Mouse (Mus musculus): ENCODE measurements around the gene Avpi1. TPM values are rescaled to one million over a fixed set of nuclear protein-coding genes. Genes with fewer than 3 reads are reported as not detected.

Gene Avpi1
- polyA plus RNA-seq (2015; fragmentation: Nextera tagmentation; extraction: Ambion mirVana): 36.4 and 40.7 TPM in 2 replicates

DNA sequence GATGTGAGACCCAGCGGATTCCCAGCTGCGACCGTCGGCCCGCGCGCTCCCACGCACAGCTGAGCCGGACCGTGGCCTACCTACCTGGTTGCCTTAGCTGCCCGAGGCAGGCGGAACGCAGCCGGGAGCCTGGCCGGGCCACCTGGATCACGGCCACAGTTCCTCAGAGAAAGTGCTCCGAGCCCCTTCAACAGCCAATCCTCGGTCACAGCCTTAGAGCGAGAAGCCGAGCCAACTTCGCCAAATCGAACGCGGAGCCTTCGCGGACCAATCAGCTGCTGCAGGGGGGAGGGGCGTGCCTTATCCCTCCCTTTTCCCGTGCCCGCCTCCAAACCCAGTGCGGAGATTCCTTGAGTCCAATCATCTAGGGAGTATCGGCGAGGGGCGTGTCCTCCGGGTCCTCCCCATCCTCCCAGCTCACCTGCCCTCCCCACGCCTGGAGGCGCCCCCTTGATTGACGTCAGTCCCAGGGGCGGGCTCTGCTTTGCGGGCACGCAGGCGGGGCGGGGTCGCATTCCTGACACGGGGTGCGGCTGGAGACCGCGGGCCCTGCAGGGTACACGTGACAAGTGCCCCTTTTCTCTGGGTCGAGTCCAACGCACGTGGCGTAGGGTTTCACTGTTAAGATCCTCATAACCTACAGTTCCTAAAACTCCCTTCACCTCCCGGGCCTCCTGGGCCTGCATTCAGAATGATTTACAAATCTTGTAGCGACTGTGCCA lies at the start of gene Avpi1:
Avpi1 (minus strand) TSS at position 273 of the 722 bp plus-strand sequence.
- peak; percentile 98 for ATAC-seq
- no peaks in the 10 kb centered on the region for H3K27me3 ChIP-seq (replicated peaks)
- H3K27ac ChIP-seq: peak within 1 kb of the TSS; percentile 91
- peak within 1 kb of the TSS; percentile 74 for H3K9ac ChIP-seq
- peak within 1 kb of the TSS; percentile 88 for H3K4me2 ChIP-seq (replicated peaks)
- WGBS: under 1% methylated on average over 54 of the region's 54 CpGs
- peak within 1 kb of the TSS; percentile 62 for H3K4me3 ChIP-seq (replicated peaks)
- H3K4me1 ChIP-seq (replicated peaks): peaks cover 23% of the 10 kb centered on the region; the same call in 1 of the 2 replicates
- H3K9me3 ChIP-seq: no peaks in the 10 kb centered on the region
- H3K36me3 ChIP-seq: peaks cover 4% of the 10 kb centered on the region; the same call in 1 of the 2 replicates

DNA sequence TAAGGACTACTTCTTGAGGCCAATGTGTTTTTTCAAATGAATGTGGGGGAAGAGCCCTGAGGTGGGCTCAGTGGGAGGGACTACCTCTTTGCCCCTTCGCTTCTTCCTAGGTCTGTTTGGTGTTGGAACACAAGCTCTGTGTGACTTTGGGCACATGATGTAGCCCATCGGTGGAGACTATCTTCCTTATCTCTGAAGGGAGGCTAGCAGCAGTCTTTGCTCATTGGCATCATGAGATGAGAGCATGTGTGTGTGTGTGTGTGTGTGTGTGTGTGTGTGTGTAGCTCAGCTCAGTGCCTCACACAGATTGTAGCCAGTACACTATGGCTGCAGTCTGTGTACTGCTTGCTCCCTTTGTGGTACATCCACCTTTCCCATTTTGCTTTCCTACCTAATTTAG lies 48.6 kb upstream of the Avpi1 start:
- H3K27me3 ChIP-seq (replicated peaks): no peaks in the 10 kb centered on the region
- H3K27ac ChIP-seq: no peak overlapping the region
- H3K4me3 ChIP-seq (replicated peaks): no peak overlapping the region
- no peak overlapping the region for H3K9ac ChIP-seq
- no peak for ATAC-seq
- H3K9me3 ChIP-seq: no peaks in the 10 kb centered on the region
- H3K36me3 ChIP-seq: 0 out of 2 replicates have a peak, but pooled peaks cover 10% of the 10 kb centered on the region
- no peaks in the 10 kb centered on the region for H3K4me1 ChIP-seq (replicated peaks)
- WGBS: 83% methylated on average over 2 of the region's 2 CpGs
- H3K4me2 ChIP-seq (replicated peaks): no peak overlapping the region

DNA sequence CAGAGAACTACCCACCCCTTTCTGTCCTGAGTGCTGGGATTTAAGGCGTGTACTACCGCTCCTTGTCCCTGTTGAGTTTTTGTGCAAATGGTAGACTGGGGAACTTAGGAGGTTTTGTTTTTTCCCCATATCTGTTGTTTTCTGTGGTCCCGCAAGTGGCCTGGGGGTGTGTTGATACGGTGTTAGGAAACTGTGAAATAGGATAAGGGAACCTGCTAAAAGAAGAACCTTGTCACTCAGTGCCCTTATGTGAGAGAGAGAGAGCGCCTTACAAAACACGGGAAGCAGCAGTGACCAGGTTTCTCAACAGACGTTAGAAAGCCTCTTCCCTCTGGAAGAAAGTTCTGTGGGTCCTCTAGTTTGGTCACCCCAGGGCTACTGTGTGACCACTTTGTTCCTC lies 48.0 kb upstream of the Avpi1 start:
- no peaks in the 10 kb centered on the region for H3K9me3 ChIP-seq
- WGBS: 85% methylated on average over 7 of the region's 7 CpGs
- H3K4me1 ChIP-seq (replicated peaks): 0 out of 2 replicates have a peak, but pooled peaks cover 2% of the 10 kb centered on the region
- no peak overlapping the region for H3K27ac ChIP-seq
- H3K27me3 ChIP-seq (replicated peaks): no peaks in the 10 kb centered on the region
- ATAC-seq: no peak
- no peak overlapping the region for H3K4me2 ChIP-seq (replicated peaks)
- 0 out of 2 replicates have a peak, but pooled peaks cover 10% of the 10 kb centered on the region for H3K36me3 ChIP-seq
- H3K4me3 ChIP-seq (replicated peaks): no peak overlapping the region
- H3K9ac ChIP-seq: no peak overlapping the region

DNA sequence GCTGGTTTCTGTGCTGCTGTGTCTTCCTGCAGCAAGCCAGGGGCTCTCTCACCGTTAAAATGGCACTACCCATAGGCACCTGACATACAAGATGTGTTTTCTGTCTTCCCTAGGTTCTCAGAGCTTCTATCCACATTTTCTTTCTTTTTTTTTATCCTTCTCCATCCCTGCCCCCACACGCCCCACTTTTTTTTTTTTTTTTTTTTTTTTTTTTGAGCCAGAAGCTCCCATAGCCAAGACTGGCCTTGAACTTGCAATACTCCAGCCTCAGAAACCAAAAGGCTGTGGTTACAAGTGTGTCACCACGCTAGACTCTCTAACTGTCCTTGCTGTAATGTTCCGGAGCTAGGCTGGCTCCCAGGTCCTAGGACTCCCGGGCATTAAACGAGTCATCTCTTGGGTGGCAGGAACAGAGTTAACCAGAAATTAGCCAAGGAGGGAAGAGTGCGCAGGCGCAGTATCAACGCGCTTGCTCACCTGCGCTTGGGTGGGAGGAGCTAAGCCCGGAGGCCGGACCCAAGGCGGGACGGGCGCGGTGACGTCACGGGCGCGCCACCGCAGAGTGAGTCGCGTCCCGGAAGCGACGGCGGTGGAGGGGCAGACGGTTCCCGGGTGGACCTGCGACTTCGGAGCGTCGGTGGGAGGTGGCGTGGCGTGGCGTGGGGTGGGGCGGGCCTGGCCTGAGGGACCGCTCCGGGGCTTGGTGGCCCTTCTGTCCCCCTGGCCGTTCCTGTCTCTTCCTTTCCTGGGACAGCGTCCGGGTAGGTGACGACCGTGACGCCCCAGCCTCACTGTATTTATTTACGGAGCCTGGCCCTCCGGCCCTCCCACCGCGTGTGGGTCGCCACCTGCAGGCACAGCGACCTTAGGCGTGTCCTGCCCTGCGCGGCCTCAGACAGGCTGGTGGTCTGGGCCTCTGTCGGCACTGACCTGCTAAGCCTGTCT lies 41.4 kb upstream of the Avpi1 start:
- Histone ChIP-seq H3K4me2 (replicated peaks) (peak overlapping the region; percentile 89), H3K9me3 (no peaks in the 10 kb centered on the region), H3K27ac (peak overlapping the region; percentile 57), H3K4me3 (replicated peaks) (peak overlapping the region; percentile 82), H3K4me1 (replicated peaks) (peaks cover 22% of the 10 kb centered on the region), H3K9ac (peak overlapping the region; percentile 83), H3K27me3 (replicated peaks) (peaks cover 5% of the 10 kb centered on the region; the same call in 1 of the 2 replicates), H3K36me3 (no peaks in the 10 kb centered on the region)
- ATAC-seq: peak; percentile 92
- 2% methylated on average over 55 of the region's 56 CpGs for WGBS

DNA sequence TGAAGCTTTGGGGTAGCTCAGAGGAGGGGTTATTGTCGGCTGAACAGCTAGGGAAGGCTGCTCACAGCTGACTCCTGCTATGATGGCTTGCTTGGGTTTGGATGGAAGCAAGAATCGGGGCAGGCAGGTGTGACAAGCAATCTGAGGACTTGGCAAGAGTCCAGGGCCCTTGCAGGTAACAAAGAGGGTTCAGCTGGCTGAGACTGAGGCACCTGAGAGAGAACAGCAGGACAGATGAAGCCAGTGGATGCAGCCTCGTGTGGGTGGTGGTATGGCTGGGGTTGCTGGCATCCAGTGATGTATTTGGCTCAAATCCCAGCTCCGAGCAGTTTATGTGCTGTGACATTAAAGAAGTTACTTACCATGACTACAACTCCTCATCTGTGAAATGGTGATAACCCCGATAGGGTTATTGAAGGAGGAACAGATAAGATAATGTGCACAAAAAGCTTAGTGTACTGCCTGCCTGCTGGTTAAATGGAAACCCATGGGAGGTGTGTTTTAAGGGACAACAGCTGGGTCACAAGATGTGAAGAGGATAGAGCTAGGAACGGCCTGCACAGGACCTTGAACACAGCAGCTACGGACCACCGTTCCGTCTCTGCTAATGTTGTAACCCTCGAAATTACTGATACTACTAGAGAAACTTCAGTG lies 40.6 kb upstream of the Avpi1 start:
- Histone ChIP-seq H3K4me1 (replicated peaks) (peaks cover 22% of the 10 kb centered on the region), H3K36me3 (no peaks in the 10 kb centered on the region), H3K9me3 (no peaks in the 10 kb centered on the region), H3K9ac (peak overlapping the region; percentile 83; the same call in 1 of the 2 replicates), H3K4me2 (replicated peaks) (peak overlapping the region; percentile 89), H3K27me3 (replicated peaks) (peaks cover 5% of the 10 kb centered on the region; the same call in 1 of the 2 replicates), H3K4me3 (replicated peaks) (no peak overlapping the region), H3K27ac (no peak overlapping the region)
- WGBS: 46% methylated on average over 10 of the region's 10 CpGs
- ATAC-seq: no peak

DNA sequence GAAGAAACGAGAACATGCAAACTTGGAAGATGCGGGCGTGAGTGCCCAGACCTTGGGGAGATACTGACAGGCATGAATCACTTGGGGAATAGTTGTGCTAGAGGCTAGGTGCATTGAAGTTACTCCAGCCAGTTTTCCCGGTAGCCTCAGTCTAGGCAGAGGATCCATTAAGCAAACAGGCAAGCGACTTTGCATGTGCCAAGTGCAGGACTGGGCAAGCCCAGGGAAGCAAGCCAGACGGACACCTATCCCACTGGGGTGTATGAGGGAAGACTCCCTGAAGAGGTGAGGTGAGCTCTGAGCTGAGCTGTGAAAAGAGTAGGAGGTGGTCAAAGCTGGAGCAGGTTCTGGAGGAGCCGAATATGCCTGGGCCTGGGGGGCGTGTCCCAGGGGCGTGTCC lies 38.6 kb upstream of the Avpi1 start:
- H3K4me3 ChIP-seq (replicated peaks): no peak overlapping the region
- H3K36me3 ChIP-seq: no peaks in the 10 kb centered on the region
- peaks cover 22% of the 10 kb centered on the region for H3K4me1 ChIP-seq (replicated peaks)
- no peaks in the 10 kb centered on the region for H3K9me3 ChIP-seq
- H3K27me3 ChIP-seq (replicated peaks): peaks cover 5% of the 10 kb centered on the region; the same call in 1 of the 2 replicates
- H3K27ac ChIP-seq: no peak overlapping the region
- ATAC-seq: no peak
- no peak overlapping the region for H3K4me2 ChIP-seq (replicated peaks)
- 62% methylated on average over 9 of the region's 9 CpGs for WGBS
- no peak overlapping the region for H3K9ac ChIP-seq

GRCm38 (mm10) chr19:42166766-42167165 lies 37.9 kb upstream of the Avpi1 start:
- WGBS: 49% methylated on average over 3 of the region's 3 CpGs
- no peak for ATAC-seq

GRCm38 (mm10) chr19:42166130-42166529 lies 37.3 kb upstream of the Avpi1 start:
- Histone ChIP-seq H3K4me1 (replicated peaks) (peaks cover 13% of the 10 kb centered on the region), H3K4me2 (replicated peaks) (peak overlapping the region; percentile 41), H3K4me3 (replicated peaks) (peak overlapping the region; percentile 5), H3K9me3 (no peaks in the 10 kb centered on the region), H3K9ac (no peak overlapping the region), H3K27me3 (replicated peaks) (peaks cover 5% of the 10 kb centered on the region; the same call in 1 of the 2 replicates), H3K36me3 (no peaks in the 10 kb centered on the region), H3K27ac (no peak overlapping the region)
- WGBS: 3% methylated on average over 12 of the region's 12 CpGs
- ATAC-seq: 0 out of 2 replicates have a peak, but pooled peaks have one; percentile 7

More at GRCm38 (mm10) chr19:42166766-42167165, 37.9 kb upstream of the Avpi1 start:
- Histone ChIP-seq H3K36me3 (no peaks in the 10 kb centered on the region), H3K9me3 (no peaks in the 10 kb centered on the region), H3K4me3 (replicated peaks) (no peak overlapping the region), H3K9ac (no peak overlapping the region), H3K4me1 (replicated peaks) (peaks cover 20% of the 10 kb centered on the region), H3K27ac (no peak overlapping the region), H3K4me2 (replicated peaks) (no peak overlapping the region), H3K27me3 (replicated peaks) (peaks cover 5% of the 10 kb centered on the region; the same call in 1 of the 2 replicates)

GRCm38 (mm10) chr19:42164188-42164587 lies 35.3 kb upstream of the Avpi1 start:
- peaks cover 5% of the 10 kb centered on the region; the same call in 1 of the 2 replicates for H3K27me3 ChIP-seq (replicated peaks)
- no peak overlapping the region for H3K9ac ChIP-seq
- H3K36me3 ChIP-seq: no peaks in the 10 kb centered on the region
- H3K4me3 ChIP-seq (replicated peaks): no peak overlapping the region
- WGBS: 30% methylated on average over 7 of the region's 7 CpGs
- no peak overlapping the region for H3K27ac ChIP-seq
- H3K4me1 ChIP-seq (replicated peaks): peaks cover 7% of the 10 kb centered on the region; the same call in 1 of the 2 replicates
- no peaks in the 10 kb centered on the region for H3K9me3 ChIP-seq
- H3K4me2 ChIP-seq (replicated peaks): no peak overlapping the region
- no peak for ATAC-seq

- no peak within 1 kb of the TSS for H3K4me2 ChIP-seq (replicated peaks)
- peaks cover 5% of the 10 kb centered on the region; the same call in 1 of the 2 replicates for H3K27me3 ChIP-seq (replicated peaks)
- ATAC-seq: no peak
- H3K4me1 ChIP-seq (replicated peaks): 0 out of 2 replicates have a peak, but pooled peaks cover 5% of the 10 kb centered on the region
- H3K4me3 ChIP-seq (replicated peaks): no peak within 1 kb of the TSS
- no peak within 1 kb of the TSS for H3K9ac ChIP-seq
- WGBS: 52% methylated on average over 5 of the region's 5 CpGs
- no peaks in the 10 kb centered on the region for H3K9me3 ChIP-seq
- H3K27ac ChIP-seq: no peak within 1 kb of the TSS
- no peaks in the 10 kb centered on the region for H3K36me3 ChIP-seq
Observed at GRCm38 (mm10) chr19:42163764-42164163, 34.9 kb upstream of the Avpi1 start, which contains the start of gene Zfyve27. Gene Zfyve27 (plus strand): TSS chr19:42163951.

DNA sequence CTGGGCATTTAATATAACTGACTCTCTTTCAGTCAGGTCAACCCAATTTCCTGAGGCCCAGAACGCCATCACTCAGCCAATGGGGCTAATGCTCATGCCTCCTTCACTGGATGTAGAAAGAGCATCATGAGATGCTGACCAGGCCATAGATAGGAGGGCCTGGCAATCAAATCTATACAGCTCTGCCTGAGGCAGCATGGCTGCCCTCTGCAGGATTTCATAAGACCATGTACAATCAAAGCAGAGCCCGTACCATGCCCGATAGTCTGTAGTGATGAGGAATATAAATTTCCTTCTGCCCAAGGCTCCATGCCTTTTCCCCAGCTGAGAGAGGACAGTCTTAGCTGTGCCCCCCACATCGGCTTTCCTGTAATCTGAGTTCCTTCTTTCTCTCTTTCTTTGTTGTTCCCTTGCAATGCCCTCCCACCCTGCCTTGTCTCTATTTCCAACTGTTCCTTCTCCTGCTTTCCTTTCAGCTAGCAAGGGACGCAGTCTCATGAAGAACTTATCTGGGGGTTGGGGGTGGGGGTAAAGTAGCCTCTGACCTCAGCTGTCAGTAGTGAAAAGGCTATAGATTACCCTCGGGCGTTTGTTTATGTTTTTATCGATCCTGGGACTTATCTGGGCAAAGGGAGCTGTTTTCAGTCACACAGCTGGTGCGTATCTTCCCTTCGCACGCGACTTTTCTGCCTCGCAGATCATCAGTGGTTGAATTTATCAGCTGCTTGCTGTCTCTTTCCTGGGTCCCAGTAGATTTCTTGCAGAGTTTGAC lies 29.6 kb upstream of the Avpi1 start:
- 27% methylated on average over 13 of the region's 13 CpGs for WGBS

More for the DNA sequence above, 29.6 kb upstream of the Avpi1 start:
- Histone ChIP-seq H3K4me1 (replicated peaks) (no peaks in the 10 kb centered on the region; the same call in 1 of the 2 replicates), H3K4me2 (replicated peaks) (peak overlapping the region; percentile 10; the same call in 1 of the 2 replicates), H3K9ac (no peak overlapping the region), H3K27me3 (replicated peaks) (no peaks in the 10 kb centered on the region), H3K9me3 (no peaks in the 10 kb centered on the region), H3K36me3 (no peaks in the 10 kb centered on the region), H3K4me3 (replicated peaks) (no peak overlapping the region), H3K27ac (no peak overlapping the region)
- ATAC-seq: no peak

Data from intestine, embryonic 15.5 days (tissue).